Mouse (Mus musculus): ENCODE results near the gene Disp2. TPM values are rescaled to one million over a fixed set of nuclear protein-coding genes. Genes with fewer than 3 reads are reported as not detected.
A peak's percentile ranks its signal among the peaks of the same experiment; 100 is the strongest.

Disp2 gene
- polyA plus RNA-seq, 1 experiment from 2014 or later: 0.32 TPM

GRCm38 (mm10) chr2:118812724-118813123, 33.2 kb downstream of the Disp2 start:
- Histone ChIP-seq H3K4me1 (replicated peaks) (peaks cover 28% of the 10 kb centered on the region), H3K9ac (no peak overlapping the region), H3K9me3 (replicated peaks) (no peaks in the 10 kb centered on the region), H3K4me2 (no peak overlapping the region), H3K27me3 (no peaks in the 10 kb centered on the region), H3K4me3 (replicated peaks) (no peak overlapping the region), H3K27ac (replicated peaks) (no peak overlapping the region), H3K36me3 (replicated peaks) (peaks cover 22% of the 10 kb centered on the region)
- no peak for ATAC-seq (ENCODE audit: insufficient read depth)
- WGBS (ENCODE audit: insufficient replicate concordance): 8% methylated on average over 1 of the region's 1 CpGs

- H3K4me3 ChIP-seq (replicated peaks): peak within 1 kb of the TSS; percentile 92
- peak within 1 kb of the TSS; percentile 93 for H3K27ac ChIP-seq (replicated peaks)
- peak within 1 kb of the TSS; percentile 93 for H3K9ac ChIP-seq
- H3K27me3 ChIP-seq: no peaks in the 10 kb centered on the region
- peak; percentile 97 for ATAC-seq (ENCODE audit: insufficient read depth)
- peak within 1 kb of the TSS; percentile 78 for H3K4me2 ChIP-seq
- no peaks in the 10 kb centered on the region for H3K9me3 ChIP-seq (replicated peaks)
- H3K36me3 ChIP-seq (replicated peaks): peaks cover 36% of the 10 kb centered on the region
- WGBS (ENCODE audit: insufficient replicate concordance): under 1% methylated on average over 49 of the region's 49 CpGs
- peaks cover 28% of the 10 kb centered on the region for H3K4me1 ChIP-seq (replicated peaks)
These were observed 34.7 kb downstream of the Disp2 start, which contains the start of gene Knstrn for GRCm38 (mm10) chr2:118813981-118814836. TSS of gene Knstrn (plus strand) at chr2:118814003.

GRCm38 (mm10) chr2:118822800-118823199, 43.3 kb downstream of the Disp2 start:
- peaks cover 84% of the 10 kb centered on the region for H3K36me3 ChIP-seq (replicated peaks)
- H3K9me3 ChIP-seq (replicated peaks): peaks cover 5% of the 10 kb centered on the region; the same call in 1 of the 2 replicates
- no peak overlapping the region for H3K4me2 ChIP-seq
- H3K27ac ChIP-seq (replicated peaks): no peak overlapping the region
- 77% methylated on average over 5 of the region's 5 CpGs for WGBS (ENCODE audit: insufficient replicate concordance)
- ATAC-seq (ENCODE audit: insufficient read depth): no peak
- H3K4me3 ChIP-seq (replicated peaks): no peak overlapping the region
- H3K27me3 ChIP-seq: no peaks in the 10 kb centered on the region
- H3K4me1 ChIP-seq (replicated peaks): no peaks in the 10 kb centered on the region
- H3K9ac ChIP-seq: no peak overlapping the region

- 97% methylated on average over 4 of the region's 4 CpGs for WGBS (ENCODE audit: insufficient replicate concordance)
- no peak for ATAC-seq (ENCODE audit: insufficient read depth)
- Histone ChIP-seq H3K9me3 (replicated peaks) (peaks cover 5% of the 10 kb centered on the region; the same call in 1 of the 2 replicates), H3K27me3 (no peaks in the 10 kb centered on the region), H3K4me2 (no peak overlapping the region), H3K36me3 (replicated peaks) (peaks cover 84% of the 10 kb centered on the region), H3K4me1 (replicated peaks) (no peaks in the 10 kb centered on the region), H3K9ac (no peak overlapping the region), H3K27ac (replicated peaks) (no peak overlapping the region), H3K4me3 (replicated peaks) (no peak overlapping the region)
These were observed 44.9 kb downstream of the Disp2 start for GRCm38 (mm10) chr2:118824396-118824795.

- no peak overlapping the region for H3K27ac ChIP-seq (replicated peaks)
- 87% methylated on average over 5 of the region's 5 CpGs for WGBS (ENCODE audit: insufficient replicate concordance)
- no peak overlapping the region for H3K4me2 ChIP-seq
- no peaks in the 10 kb centered on the region for H3K27me3 ChIP-seq
- peaks cover 92% of the 10 kb centered on the region for H3K36me3 ChIP-seq (replicated peaks)
- H3K9me3 ChIP-seq (replicated peaks): peaks cover 5% of the 10 kb centered on the region; the same call in 1 of the 2 replicates
- ATAC-seq (ENCODE audit: insufficient read depth): no peak
- H3K4me1 ChIP-seq (replicated peaks): no peaks in the 10 kb centered on the region
- H3K9ac ChIP-seq: no peak overlapping the region
- no peak overlapping the region for H3K4me3 ChIP-seq (replicated peaks)
These were observed 49.6 kb downstream of the Disp2 start for GRCm38 (mm10) chr2:118829096-118829495.

GRCm38 (mm10) chr2:118834061-118834460, 54.5 kb downstream of the Disp2 start:
- peaks cover 79% of the 10 kb centered on the region for H3K36me3 ChIP-seq (replicated peaks)

GRCm38 (mm10) chr2:118835115-118835514, 55.6 kb downstream of the Disp2 start:
- Histone ChIP-seq H3K9me3 (replicated peaks) (no peaks in the 10 kb centered on the region), H3K4me2 (no peak overlapping the region), H3K4me1 (replicated peaks) (0 out of 2 replicates have a peak, but pooled peaks cover 3% of the 10 kb centered on the region), H3K27me3 (peaks cover 4% of the 10 kb centered on the region), H3K27ac (replicated peaks) (no peak overlapping the region), H3K4me3 (replicated peaks) (no peak overlapping the region), H3K36me3 (replicated peaks) (peaks cover 68% of the 10 kb centered on the region), H3K9ac (no peak overlapping the region)
- no peak for ATAC-seq (ENCODE audit: insufficient read depth)
- 83% methylated on average over 6 of the region's 6 CpGs for WGBS (ENCODE audit: insufficient replicate concordance)

More at GRCm38 (mm10) chr2:118834061-118834460, 54.5 kb downstream of the Disp2 start:
- Histone ChIP-seq H3K4me3 (replicated peaks) (no peak overlapping the region), H3K9me3 (replicated peaks) (no peaks in the 10 kb centered on the region), H3K27me3 (peaks cover under 1% of the 10 kb centered on the region; the same call in 1 of the 2 replicates), H3K9ac (no peak overlapping the region), H3K4me1 (replicated peaks) (0 out of 2 replicates have a peak, but pooled peaks cover 3% of the 10 kb centered on the region), H3K4me2 (no peak overlapping the region), H3K27ac (replicated peaks) (no peak overlapping the region)
- WGBS (ENCODE audit: insufficient replicate concordance): 85% methylated on average over 6 of the region's 6 CpGs
- ATAC-seq (ENCODE audit: insufficient read depth): no peak

- peaks cover 36% of the 10 kb centered on the region for H3K36me3 ChIP-seq (replicated peaks)
- peaks cover 17% of the 10 kb centered on the region for H3K27me3 ChIP-seq
- H3K27ac ChIP-seq (replicated peaks): no peak overlapping the region
- H3K9ac ChIP-seq: no peak overlapping the region
- H3K9me3 ChIP-seq (replicated peaks): no peaks in the 10 kb centered on the region
- H3K4me3 ChIP-seq (replicated peaks): no peak overlapping the region
- peaks cover 21% of the 10 kb centered on the region for H3K4me1 ChIP-seq (replicated peaks)
- H3K4me2 ChIP-seq: no peak overlapping the region
- ATAC-seq (ENCODE audit: insufficient read depth): no peak
- WGBS (ENCODE audit: insufficient replicate concordance): 18% methylated on average over 5 of the region's 5 CpGs
These were observed 58.8 kb downstream of the Disp2 start for GRCm38 (mm10) chr2:118838330-118838729.

GRCm38 (mm10) chr2:118841186-118841585, 61.7 kb downstream of the Disp2 start:
- H3K9ac ChIP-seq: no peak overlapping the region
- H3K4me2 ChIP-seq: no peak overlapping the region
- H3K27ac ChIP-seq (replicated peaks): no peak overlapping the region
- 61% methylated on average over 5 of the region's 5 CpGs for WGBS (ENCODE audit: insufficient replicate concordance)
- no peaks in the 10 kb centered on the region for H3K9me3 ChIP-seq (replicated peaks)
- ATAC-seq (ENCODE audit: insufficient read depth): peak; percentile 48; the same call in 1 of the 2 replicates
- H3K27me3 ChIP-seq: peaks cover 29% of the 10 kb centered on the region
- H3K36me3 ChIP-seq (replicated peaks): peaks cover 8% of the 10 kb centered on the region
- H3K4me1 ChIP-seq (replicated peaks): peaks cover 23% of the 10 kb centered on the region
- no peak overlapping the region for H3K4me3 ChIP-seq (replicated peaks)

GRCm38 (mm10) chr2:118841774-118842173, 62.3 kb downstream of the Disp2 start:
- ATAC-seq (ENCODE audit: insufficient read depth): peak; percentile 72
- Histone ChIP-seq H3K4me1 (replicated peaks) (peaks cover 25% of the 10 kb centered on the region), H3K27me3 (peaks cover 29% of the 10 kb centered on the region), H3K4me2 (peak overlapping the region; percentile 38), H3K36me3 (replicated peaks) (0 out of 2 replicates have a peak, but pooled peaks cover 2% of the 10 kb centered on the region), H3K9ac (no peak overlapping the region), H3K4me3 (replicated peaks) (no peak overlapping the region), H3K27ac (replicated peaks) (peak overlapping the region; percentile 74), H3K9me3 (replicated peaks) (no peaks in the 10 kb centered on the region)
- WGBS (ENCODE audit: insufficient replicate concordance): 58% methylated on average over 4 of the region's 4 CpGs

- no peaks in the 10 kb centered on the region for H3K9me3 ChIP-seq (replicated peaks)
- peaks cover 25% of the 10 kb centered on the region for H3K27me3 ChIP-seq
- WGBS (ENCODE audit: insufficient replicate concordance): 60% methylated on average over 3 of the region's 3 CpGs
- no peak overlapping the region for H3K27ac ChIP-seq (replicated peaks)
- H3K4me2 ChIP-seq: no peak overlapping the region
- H3K9ac ChIP-seq: no peak overlapping the region
- ATAC-seq (ENCODE audit: insufficient read depth): no peak
- peaks cover 22% of the 10 kb centered on the region for H3K4me1 ChIP-seq (replicated peaks)
- no peak overlapping the region for H3K4me3 ChIP-seq (replicated peaks)
- no peaks in the 10 kb centered on the region for H3K36me3 ChIP-seq (replicated peaks)
These were observed 64.9 kb downstream of the Disp2 start for GRCm38 (mm10) chr2:118844427-118844826.

Measured in liver, embryonic 15.5 days (tissue).